Mouse (Mus musculus): ENCODE measurements around the gene Gopc.
"Not testable (repeated sequence)": the region's sequence is repeated elsewhere in the genome, so short reads cannot be mapped to it uniquely, and the experiment has no call there.

Gopc gene

GRCm38 (mm10) chr10:52389438-52389837 is 7.5 kb upstream of the Gopc start:
- intact Hi-C loops (cut with DNase I): loop anchor here (5.0 kb wide), 2 partner anchors 172 to 282 kb away; no protein-coding TSS in a partner anchor

- intact Hi-C loops (cut with DNase I): loop anchor here (5.0 kb wide), 2 partner anchors 172 to 282 kb away; no protein-coding TSS in a partner anchor
These were observed 7.1 kb upstream of the Gopc start, which contains the start of gene Nepn for GRCm38 (mm10) chr10:52388922-52389430. Gene Nepn, plus strand, starts transcription at chr10:52388972.

- intact Hi-C loops (cut with DNase I): loop anchor here (5.0 kb wide), 2 partner anchors 170 to 280 kb away; no protein-coding TSS in a partner anchor
These were observed 5.3 kb upstream of the Gopc start for GRCm38 (mm10) chr10:52387192-52387591.

GRCm38 (mm10) chr10:52384823-52385610 is 3.1 kb upstream of the Gopc start:
- intact Hi-C loops (cut with DNase I): loop anchor here (5.0 kb wide), 5 partner anchors 32 to 278 kb away; partner anchors contain the start of genes Dcbld1 and Nus1

GRCm38 (mm10) chr10:52383522-52383921 is 1.6 kb upstream of the Gopc start:
- intact Hi-C loops (cut with DNase I): loop anchor here (5.0 kb wide), 3 partner anchors 34 to 151 kb away; partner anchors contain the start of genes Dcbld1 and Nus1

- intact Hi-C loops (cut with DNase I): loop anchor here (5.0 kb wide), 3 partner anchors 34 to 151 kb away; partner anchors contain the start of genes Dcbld1 and Nus1
These were observed 1.1 kb upstream of the Gopc start for GRCm38 (mm10) chr10:52383022-52383421.

- intact Hi-C loops (cut with DNase I): loop anchor here (5.0 kb wide), 3 partner anchors 36 to 149 kb away; partner anchors contain the start of genes Dcbld1 and Nus1
These were observed 563 bp downstream of the Gopc start for GRCm38 (mm10) chr10:52381321-52381801.

GRCm38 (mm10) chr10:52377813-52378212 is 4.1 kb downstream of the Gopc start:
- intact Hi-C loops (cut with DNase I): no loop called here

- intact Hi-C loops (cut with DNase I): no loop called here
These were observed 5.5 kb downstream of the Gopc start for GRCm38 (mm10) chr10:52376422-52376821.

- intact Hi-C loops (cut with DNase I): no loop called here
These were observed 7.3 kb downstream of the Gopc start for GRCm38 (mm10) chr10:52374651-52375050.

- intact Hi-C loops (cut with DNase I): no loop called here
These were observed 8.1 kb downstream of the Gopc start for GRCm38 (mm10) chr10:52373834-52374233.

GRCm38 (mm10) chr10:52368376-52368775 is 13.5 kb downstream of the Gopc start:
- intact Hi-C loops (cut with DNase I): no loop called here

GRCm38 (mm10) chr10:52360862-52361609 is 20.9 kb downstream of the Gopc start:
- intact Hi-C loops (cut with DNase I): no loop called here

GRCm38 (mm10) chr10:52360241-52360735 is 21.6 kb downstream of the Gopc start:
- intact Hi-C loops (cut with DNase I): no loop called here

GRCm38 (mm10) chr10:52358467-52358866 is 23.5 kb downstream of the Gopc start, which contains the start of gene Gm26741:
Gene Gm26741, plus strand, starts transcription at chr10:52358767.
- intact Hi-C loops (cut with DNase I): no loop called here

- intact Hi-C loops (cut with DNase I): no loop called here
These were observed 28.7 kb downstream of the Gopc start for GRCm38 (mm10) chr10:52353184-52353583.

GRCm38 (mm10) chr10:52343324-52343723 is 38.6 kb downstream of the Gopc start:
- intact Hi-C loops (cut with DNase I): not testable (repeated sequence)

- intact Hi-C loops (cut with DNase I): loop anchor here (2.0 to 5.0 kb wide), 4 partner anchors 49 to 114 kb away; partner anchors contain the start of gene Gopc
These were observed 50.9 kb downstream of the Gopc start for GRCm38 (mm10) chr10:52331007-52331406.

GRCm38 (mm10) chr10:52321918-52322317 is 60.0 kb downstream of the Gopc start:
- intact Hi-C loops (cut with DNase I): no loop called here

- intact Hi-C loops (cut with DNase I): no loop called here
These were observed 62.2 kb downstream of the Gopc start for GRCm38 (mm10) chr10:52319506-52320286.

Measured in adrenal gland (tissue).